Mouse (Mus musculus) adrenal gland, adult 8-10 months (tissue): ENCODE results near the gene Rps11. TPM values are rescaled to one million over a fixed set of nuclear protein-coding genes. Genes with fewer than 3 reads are reported as not detected.
A peak's percentile ranks its signal among the peaks of the same experiment; 100 is the strongest.
"Not testable (repeated sequence)": the region's sequence is repeated elsewhere in the genome, so short reads cannot be mapped to it uniquely, and the experiment has no call there.

ENCODE experiments used
- DNase-seq: peaks from one replicate; pipeline ENCODE4 v3.0.0; 2022
- total RNA-seq, 4 experiments: library from RNA; stranded (reverse); gene quantifications; 2 replicates each; pipeline ENCODE4 v1.2.4; 2022

Gene Rps11
- total RNA-seq, 4 experiments from 2014 or later = 1,085 to 1,250 (median 1,138) TPM

- no peak for DNase-seq
Observed at GRCm38 (mm10) chr7:45131850-45132249, 7.6 kb upstream of the Rps11 start.

GRCm38 (mm10) chr7:45129776-45130512, 5.7 kb upstream of the Rps11 start:
- DNase-seq = no peak

- DNase-seq = no peak
Observed at GRCm38 (mm10) chr7:45129318-45129717, 5.1 kb upstream of the Rps11 start.

GRCm38 (mm10) chr7:45128624-45129246, 4.5 kb upstream of the Rps11 start, which contains the start of gene Rpl13a:
TSS of gene Rpl13a (minus strand) at chr7:45128761.
- peak; percentile 99 for DNase-seq

- no peak for DNase-seq
Observed at GRCm38 (mm10) chr7:45127700-45128224, 3.5 kb upstream of the Rps11 start.

- DNase-seq = no peak
Observed at GRCm38 (mm10) chr7:45126844-45127699, 2.8 kb upstream of the Rps11 start.

- DNase-seq = no peak
Observed at GRCm38 (mm10) chr7:45126147-45126843, 2.1 kb upstream of the Rps11 start.

- DNase-seq = not testable (repeated sequence)
Observed at GRCm38 (mm10) chr7:45125649-45126048, 1.4 kb upstream of the Rps11 start.

- no peak for DNase-seq
Observed at GRCm38 (mm10) chr7:45125144-45125600, 933 bp upstream of the Rps11 start.

GRCm38 (mm10) chr7:45123186-45123570, 1.1 kb downstream of the Rps11 start:
- no peak for DNase-seq

GRCm38 (mm10) chr7:45122561-45123185, 1.6 kb downstream of the Rps11 start:
- no peak for DNase-seq

GRCm38 (mm10) chr7:45121966-45122365, 2.3 kb downstream of the Rps11 start:
- no peak for DNase-seq

GRCm38 (mm10) chr7:45121404-45121803, 2.8 kb downstream of the Rps11 start:
- no peak for DNase-seq

- DNase-seq = no peak
Observed at GRCm38 (mm10) chr7:45119780-45120709, 4.2 kb downstream of the Rps11 start.

GRCm38 (mm10) chr7:45118336-45118735, 5.9 kb downstream of the Rps11 start:
- no peak for DNase-seq

GRCm38 (mm10) chr7:45117566-45117965, 6.7 kb downstream of the Rps11 start:
- no peak for DNase-seq

- no peak for DNase-seq
Observed at GRCm38 (mm10) chr7:45113476-45113875, 10.8 kb downstream of the Rps11 start.

GRCm38 (mm10) chr7:45112529-45112928, 11.7 kb downstream of the Rps11 start:
- DNase-seq = no peak

GRCm38 (mm10) chr7:45111940-45112339, 12.3 kb downstream of the Rps11 start:
- DNase-seq = no peak

GRCm38 (mm10) chr7:45110089-45110488, 14.2 kb downstream of the Rps11 start:
- not testable (repeated sequence) for DNase-seq
